Mouse (Mus musculus): ENCODE measurements around the gene Dync2h1.

DNA sequence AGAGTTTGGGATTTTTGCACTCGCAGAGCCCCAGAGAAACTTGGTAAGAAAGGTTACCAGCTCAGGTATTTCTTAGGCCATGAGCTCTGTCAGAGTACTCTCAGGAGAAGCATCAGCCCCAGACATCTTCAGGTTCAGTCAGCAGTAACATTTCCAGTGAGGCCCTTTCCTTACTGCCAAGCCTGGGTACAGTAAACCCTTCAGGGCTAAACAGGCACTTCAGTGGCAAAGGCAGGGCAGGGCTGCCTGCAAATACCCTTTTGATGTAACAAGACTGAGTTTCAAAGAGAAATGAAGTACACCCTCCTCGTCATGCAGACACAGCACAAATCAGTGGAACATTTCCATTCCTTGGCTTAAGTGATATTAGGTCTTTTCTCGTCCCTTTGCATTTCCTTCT, 219.2 kb downstream of the Dync2h1 start:
- TF ChIP-seq E2F4 (IDR thresholded peaks at IDR 0.05; ENCODE audit: insufficient read depth) (no peak), MYOD1 (IDR thresholded peaks at IDR 0.05; ENCODE audit: control insufficient read depth in 1 of 3, insufficient read length in 2 of 3, low read depth in 2 of 3) (no peak), POLR2A (IDR thresholded peaks at IDR 0.05; ENCODE audit: insufficient read length, low read depth) (no peak), TCF12 (IDR thresholded peaks at IDR 0.05; ENCODE audit: insufficient read depth, poor library complexity, severe bottlenecking) (no peak), USF1 (IDR thresholded peaks at IDR 0.05; ENCODE audit: low read depth) (no peak), MYOG (IDR thresholded peaks at IDR 0.05; ENCODE audit: control insufficient read depth in 1 of 3, insufficient read depth in 1 of 3, insufficient read length in 2 of 3, low read depth in 2 of 3) (no peak), MAX (IDR thresholded peaks at IDR 0.05; ENCODE audit: low read depth) (no peak), SRF (IDR thresholded peaks at IDR 0.05; ENCODE audit: control insufficient read depth, insufficient read length, low read depth) (no peak), REST (IDR thresholded peaks at IDR 0.05; ENCODE audit: insufficient read depth, insufficient read length) (no peak), POLR2AphosphoS2 (IDR thresholded peaks at IDR 0.05; ENCODE audit: insufficient read length, low read depth) (no peak), CEBPB (IDR thresholded peaks at IDR 0.05; ENCODE audit: insufficient read depth, poor library complexity, severe bottlenecking) (no peak)
